Mouse (Mus musculus) kidney, postnatal 14 days (tissue): ENCODE measurements around the gene Col8a2.

Experiments used
- DNase-seq: peaks from one replicate; pipeline ENCODE4 v3.0.0; 2022; ENCODE audit warnings: mixed read lengths

Col8a2 gene

GRCm38 (mm10) chr4:126303877-126304276, 17.3 kb downstream of the Col8a2 start:
- DNase-seq: no peak

DNA sequence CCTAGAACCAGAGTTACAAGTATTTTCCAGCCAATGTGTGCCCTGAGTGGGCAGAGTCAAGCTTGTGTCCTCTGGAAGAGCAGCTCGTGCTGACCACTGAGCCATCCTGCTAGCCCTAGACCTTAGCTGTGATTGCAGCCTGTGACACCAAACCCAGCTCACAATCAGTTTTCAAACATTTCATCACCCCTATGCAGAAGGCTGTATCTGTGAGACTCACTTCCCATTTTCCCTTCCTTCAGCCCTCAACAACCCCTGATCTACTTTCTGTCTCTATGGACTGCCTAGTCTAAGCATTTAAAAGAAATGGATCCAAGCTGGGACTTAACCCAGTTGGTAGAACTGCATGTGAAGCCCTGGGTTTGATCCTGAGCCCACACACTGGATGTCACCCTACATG, 18.8 kb downstream of the Col8a2 start:
- DNase-seq: no peak

DNA sequence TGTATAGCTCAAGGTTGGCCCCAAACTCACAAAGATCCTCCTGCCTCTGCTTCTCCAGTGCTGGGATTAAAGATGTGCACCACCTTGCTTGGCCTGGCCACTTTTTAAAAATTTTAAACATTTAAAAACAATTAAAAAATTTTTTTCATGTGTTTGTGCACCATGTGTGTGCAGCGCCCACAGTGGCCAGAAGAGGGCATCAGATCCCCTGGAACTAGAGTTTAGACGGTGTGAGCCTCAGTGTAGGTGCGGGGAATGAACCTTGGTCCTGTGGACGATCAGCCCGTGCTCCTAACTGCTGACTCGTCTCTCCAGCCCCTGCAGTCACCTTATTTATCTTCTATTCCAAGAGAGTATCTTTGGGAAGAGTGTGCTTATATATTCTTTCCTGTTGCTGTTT, 19.5 kb downstream of the Col8a2 start:
- no peak for DNase-seq

- no peak for DNase-seq
Observed at GRCm38 (mm10) chr4:126306827-126307226, 20.2 kb downstream of the Col8a2 start.

DNA sequence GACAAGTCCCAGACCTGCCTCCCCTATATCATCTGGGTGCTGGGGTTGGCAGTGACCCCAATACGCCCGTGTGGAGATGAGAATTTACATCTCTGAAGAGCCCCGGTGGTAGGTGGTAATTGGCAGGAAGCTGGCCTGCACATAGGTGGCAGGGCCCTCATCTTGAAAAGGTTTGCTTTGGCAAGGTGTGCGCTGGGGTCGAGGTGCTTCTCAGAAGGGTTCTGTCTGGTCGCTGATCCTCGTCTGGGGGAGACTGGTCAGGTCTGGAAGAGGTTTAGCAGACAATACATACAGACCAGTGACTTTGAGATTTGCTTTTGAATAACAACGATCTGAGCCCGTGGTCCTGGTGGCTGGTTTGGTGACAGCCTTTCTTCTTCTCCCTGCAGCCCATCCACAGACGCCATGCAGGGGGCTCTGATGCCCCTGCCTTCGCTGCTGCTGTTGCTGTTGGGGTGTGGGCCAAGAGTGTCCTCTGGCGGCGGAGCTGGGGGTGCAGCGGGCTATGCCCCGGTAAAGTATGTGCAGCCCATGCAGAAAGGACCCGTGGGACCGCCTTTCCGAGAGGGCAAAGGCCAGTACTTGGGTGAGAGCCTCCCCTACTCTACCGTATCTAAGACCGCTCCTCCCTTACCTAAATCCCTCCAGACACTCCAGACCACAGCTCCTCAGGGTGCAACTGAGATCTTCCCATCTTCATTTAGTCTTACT, 22.8 kb downstream of the Col8a2 start:
- DNase-seq: peak; percentile 46

DNA sequence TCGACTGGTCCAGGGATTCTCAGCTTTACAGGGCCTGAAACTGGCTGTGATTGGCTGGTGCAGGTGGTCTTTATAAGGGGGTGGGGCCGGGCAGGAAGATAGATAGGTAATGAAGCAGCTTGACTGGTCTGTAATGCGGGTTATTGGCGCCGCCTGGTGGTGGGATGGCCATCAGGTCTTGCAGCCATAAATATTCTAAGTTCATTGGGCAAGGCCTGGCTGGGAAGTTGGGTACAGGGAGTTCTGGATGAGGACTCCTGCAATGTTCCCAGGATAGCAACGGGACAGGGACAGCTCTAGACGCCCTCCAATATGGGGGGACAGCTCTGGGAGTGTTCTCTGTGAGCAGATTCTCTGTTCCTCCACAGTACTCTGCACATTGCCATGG, 23.3 kb downstream of the Col8a2 start:
- DNase-seq: peak; percentile 88

GRCm38 (mm10) chr4:126310344-126310743, 23.8 kb downstream of the Col8a2 start:
- no peak for DNase-seq

DNA sequence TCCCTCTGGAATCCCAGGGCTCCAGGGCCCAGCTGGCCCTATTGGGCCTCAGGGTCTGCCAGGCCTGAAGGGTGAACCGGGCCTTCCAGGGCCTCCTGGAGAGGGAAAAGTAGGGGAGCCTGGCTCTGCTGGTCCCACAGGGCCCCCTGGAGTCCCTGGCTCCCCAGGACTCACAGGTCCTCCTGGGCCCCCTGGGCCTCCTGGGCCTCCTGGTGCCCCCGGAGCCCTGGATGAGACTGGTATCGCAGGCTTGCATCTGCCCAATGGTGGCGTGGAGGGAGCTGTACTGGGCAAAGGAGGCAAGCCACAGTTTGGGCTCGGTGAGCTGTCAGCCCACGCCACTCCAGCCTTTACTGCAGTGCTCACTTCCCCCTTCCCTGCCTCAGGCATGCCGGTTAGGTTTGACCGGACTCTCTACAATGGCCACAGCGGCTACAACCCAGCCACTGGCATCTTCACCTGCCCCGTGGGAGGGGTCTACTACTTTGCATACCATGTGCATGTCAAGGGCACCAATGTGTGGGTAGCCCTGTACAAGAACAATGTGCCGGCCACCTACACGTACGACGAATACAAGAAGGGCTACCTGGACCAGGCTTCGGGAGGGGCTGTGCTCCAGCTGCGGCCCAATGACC, 25.1 kb downstream of the Col8a2 start:
- DNase-seq: no peak

- DNase-seq: no peak
Observed at GRCm38 (mm10) chr4:126313202-126313601, 26.6 kb downstream of the Col8a2 start.

DNA sequence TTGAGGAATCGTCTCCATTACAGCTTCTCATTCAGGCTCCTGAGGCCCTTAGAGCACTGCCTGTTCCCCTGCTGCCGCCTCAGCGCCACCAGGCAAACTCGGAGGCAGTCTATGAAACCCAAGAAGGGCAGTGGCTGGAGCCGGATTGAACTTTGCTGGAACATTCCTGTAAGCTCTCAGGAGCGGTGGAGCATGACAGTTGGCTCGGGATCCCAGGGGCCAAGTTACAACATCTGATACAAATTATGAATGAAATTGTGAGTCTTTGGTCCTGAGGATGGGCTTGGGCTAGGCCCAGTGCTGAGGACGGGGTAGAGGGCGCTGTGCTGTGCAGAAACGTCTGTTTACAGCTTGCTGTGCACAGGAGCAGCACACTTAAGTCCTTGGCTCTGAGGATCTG, 27.8 kb downstream of the Col8a2 start:
- peak; percentile 82 for DNase-seq

- DNase-seq: peak; percentile 71
Observed at GRCm38 (mm10) chr4:126315931-126316330, 29.3 kb downstream of the Col8a2 start.

DNA sequence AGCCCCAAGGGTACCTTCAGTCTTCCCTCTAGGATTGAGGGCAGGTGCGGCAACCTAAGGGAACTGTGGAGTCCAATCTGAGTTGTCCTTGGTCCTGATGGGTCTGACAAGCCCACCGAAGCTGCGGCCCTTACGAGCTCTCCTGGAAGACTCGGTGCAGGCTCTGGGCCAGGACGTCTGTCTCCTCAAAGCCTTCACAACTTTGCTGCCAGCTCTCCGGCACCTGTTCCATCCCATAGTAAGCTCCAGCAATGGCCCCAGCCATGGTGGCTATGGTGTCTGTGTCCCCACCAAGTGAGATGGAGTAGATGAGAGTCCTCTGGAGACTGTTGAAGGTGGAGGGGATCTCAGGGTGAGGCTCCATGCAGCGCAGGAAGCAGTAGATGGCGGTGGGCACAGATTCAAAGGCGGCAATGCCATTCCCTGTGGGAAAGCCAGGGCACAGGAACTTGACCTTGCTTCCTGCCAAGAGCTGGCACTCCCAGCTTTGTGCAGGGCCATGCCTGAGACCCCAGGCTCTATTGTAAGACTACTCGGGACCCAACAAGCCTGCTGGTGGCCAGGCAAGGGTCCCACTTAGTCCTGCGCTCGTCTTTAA, 29.9 kb downstream of the Col8a2 start:
- no peak for DNase-seq

DNA sequence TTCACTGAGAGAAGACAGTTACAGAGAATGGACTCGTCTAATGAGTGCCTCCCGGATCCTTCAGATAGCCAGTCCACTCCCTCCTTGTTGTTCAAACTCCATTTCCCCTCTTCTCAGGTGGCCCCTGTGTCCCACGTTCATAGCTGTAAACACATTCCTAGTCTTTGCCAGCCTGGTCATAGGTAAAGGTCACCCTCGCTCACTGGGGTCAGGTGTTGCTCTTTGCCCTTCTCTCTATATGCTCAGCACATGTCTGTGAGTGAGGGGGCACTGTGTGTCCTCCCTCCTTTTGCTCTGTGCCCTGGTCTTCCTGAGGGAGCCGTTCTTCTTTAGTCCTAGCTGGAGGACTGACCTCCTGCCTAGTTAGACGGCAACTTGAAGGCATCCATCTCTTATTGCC, 33.2 kb downstream of the Col8a2 start:
- no peak for DNase-seq

DNA sequence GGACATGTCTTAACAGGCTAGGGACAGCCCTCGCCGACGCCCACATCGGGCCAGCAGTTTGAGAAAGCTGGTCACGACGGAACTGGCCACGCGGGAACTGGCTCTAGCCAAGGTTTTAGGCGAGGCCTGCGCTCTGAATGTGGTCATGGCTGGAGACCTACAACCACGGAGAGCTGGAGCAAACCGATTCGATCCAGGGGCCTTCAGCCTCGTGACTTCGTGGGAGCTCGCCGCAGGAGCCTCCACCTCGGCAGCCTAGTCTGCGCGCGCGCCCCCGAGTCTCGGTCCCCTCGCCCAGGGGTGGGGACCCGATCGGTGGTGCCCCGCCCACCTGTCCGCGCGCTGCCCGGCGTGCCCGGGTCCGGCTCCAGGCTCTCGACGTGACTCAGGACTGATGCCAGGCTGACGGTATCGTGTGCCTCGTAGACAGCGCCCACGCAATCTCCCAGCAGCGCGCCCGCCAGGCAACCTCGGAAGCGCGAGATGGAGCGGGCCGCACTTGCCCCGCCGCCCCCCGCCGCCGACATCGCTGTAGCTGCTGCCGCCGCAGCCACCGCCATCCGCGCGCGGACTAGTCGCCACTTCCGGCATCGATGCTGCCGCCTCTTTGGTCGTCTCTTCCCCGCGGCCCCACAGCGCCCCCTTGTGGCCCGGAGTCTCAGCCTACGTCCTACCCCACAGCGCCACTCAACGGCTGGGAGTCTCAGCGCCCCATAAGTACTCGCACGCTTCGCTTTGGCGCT, 34.7 kb downstream of the Col8a2 start, which contains the start of gene Adprhl2:
Gene Adprhl2, minus strand, starts transcription at position 593 of the 743 bp plus-strand sequence.
- DNase-seq: peak; percentile 97

- no peak for DNase-seq
Observed at GRCm38 (mm10) chr4:126321854-126322511, 35.4 kb downstream of the Col8a2 start.

DNA sequence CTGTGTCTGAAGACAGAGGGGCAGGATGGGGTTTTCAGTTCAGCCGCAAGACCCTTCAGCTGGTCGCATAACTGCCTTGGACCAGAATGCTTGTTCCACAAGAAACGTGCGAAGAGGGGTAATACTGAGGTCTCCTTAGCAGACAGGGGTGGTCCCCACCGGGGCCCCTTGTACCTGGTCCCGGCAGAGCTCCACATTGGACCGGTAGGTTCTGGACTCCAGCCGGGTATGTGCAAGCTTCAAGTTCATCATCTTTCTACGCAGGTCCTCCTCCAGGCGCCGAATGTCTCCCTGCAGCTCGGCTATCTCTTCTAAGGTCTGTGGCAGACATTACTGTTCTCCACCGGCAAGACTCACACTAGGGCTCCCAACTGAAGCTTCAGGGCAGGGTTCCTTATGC, 36.1 kb downstream of the Col8a2 start:
- DNase-seq: no peak

DNA sequence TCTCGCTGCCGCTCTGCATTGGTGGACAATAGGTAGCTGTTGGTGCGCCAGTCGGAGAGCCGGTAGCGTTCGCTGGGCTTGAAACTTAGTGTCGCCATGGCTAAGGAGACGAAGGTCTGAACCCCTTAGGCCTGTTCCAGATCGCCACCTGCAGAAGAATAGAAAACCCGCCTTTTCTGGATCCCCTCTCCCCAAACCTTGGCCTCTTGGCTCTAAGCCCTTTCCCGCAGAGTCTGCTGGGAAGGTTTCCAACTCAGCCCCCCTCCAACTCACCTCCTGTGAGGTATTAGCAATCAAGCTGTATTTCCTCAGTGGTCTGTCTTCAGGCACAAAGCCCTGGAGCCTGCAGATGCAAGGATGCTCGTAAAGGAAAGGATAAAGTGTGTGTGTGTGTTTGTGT, 38.3 kb downstream of the Col8a2 start:
- no peak for DNase-seq

- peak; percentile 27 for DNase-seq
Observed at GRCm38 (mm10) chr4:126325281-126325861, 38.8 kb downstream of the Col8a2 start, which contains the start of gene Tekt2. Tekt2 (minus strand) TSS chr4:126325688.

GRCm38 (mm10) chr4:126326036-126326435, 39.4 kb downstream of the Col8a2 start:
- no peak for DNase-seq

DNA sequence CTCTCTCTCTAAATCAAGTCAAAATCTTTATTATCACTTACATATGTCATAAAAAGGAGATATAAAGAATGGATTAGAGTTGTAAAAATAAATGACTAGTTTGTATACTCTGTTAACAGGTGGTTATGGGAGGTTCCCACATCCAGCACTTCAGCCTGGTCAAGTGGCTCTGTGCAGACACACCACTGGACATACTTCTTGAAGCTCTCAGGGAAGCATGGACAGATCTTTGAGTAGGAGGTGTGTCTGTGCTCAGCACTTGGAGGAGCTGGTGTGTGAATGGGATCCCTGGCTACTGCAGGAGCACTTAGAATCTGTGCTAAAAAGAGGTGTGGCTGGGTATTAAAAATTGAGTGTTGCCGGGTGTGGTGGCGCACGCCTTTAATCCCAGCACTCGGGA, 43.7 kb downstream of the Col8a2 start:
- DNase-seq: no peak

GRCm38 (mm10) chr4:126331751-126332150, 45.2 kb downstream of the Col8a2 start:
- no peak for DNase-seq

- DNase-seq: no peak
Observed at GRCm38 (mm10) chr4:126332358-126332757, 45.8 kb downstream of the Col8a2 start.
